Mouse (Mus musculus) T-helper 17 cell (primary cell): ENCODE measurements around the gene Reep6.

Source experiments
- in situ Hi-C, 2 experiments: fragments of 300-600 bp; cut with MboI, MseI; formaldehyde crosslinking; loops; 1 replicate in 1 of 2; 2 replicates in 1 of 2; pipeline ENCODE4 v1.15.1; 2025; ENCODE audit warnings: high pct_unique_total_duplicates in 2 of 2

Reep6 gene

GRCm38 (mm10) chr10:80301256-80302081, 28.3 kb upstream of the Reep6 start:
- in situ Hi-C loops = no loop called here

DNA sequence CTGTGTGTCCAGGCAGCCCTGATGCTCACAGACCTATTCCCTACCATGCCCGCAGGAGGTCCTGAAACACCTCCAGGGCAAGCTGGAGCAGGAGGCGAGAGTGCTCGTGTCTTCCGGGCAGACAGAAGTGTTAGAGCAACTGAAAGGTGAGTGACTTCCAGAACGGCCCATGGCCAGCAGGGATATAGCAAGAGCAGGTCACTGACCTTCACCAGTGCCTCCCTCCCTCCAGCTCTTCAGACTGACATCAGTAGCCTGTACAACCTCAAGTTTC, 27.7 kb upstream of the Reep6 start:
- in situ Hi-C loops = no loop called here

GRCm38 (mm10) chr10:80302471-80302881, 27.3 kb upstream of the Reep6 start:
- in situ Hi-C loops = no loop called here

DNA sequence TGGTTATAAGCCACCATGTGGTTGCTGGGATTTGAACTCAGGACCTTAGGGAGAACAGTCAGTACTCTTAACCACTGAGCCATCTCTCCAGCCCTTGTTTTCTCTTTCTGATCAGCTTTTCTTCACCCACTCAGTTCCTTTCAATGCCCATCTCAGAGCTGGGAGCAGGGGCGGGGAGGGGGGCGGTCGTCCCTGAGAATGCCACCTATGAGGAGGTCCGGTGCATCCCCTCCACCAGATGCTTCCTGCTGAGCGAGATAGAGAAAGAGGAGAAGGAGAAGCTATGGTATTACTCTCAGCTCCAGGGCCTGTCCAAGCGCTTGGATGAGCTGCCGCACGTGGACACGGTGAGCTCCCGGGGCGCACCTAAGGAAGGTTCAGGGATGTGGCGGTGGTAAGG, 25.3 kb upstream of the Reep6 start:
- in situ Hi-C loops = no loop called here

DNA sequence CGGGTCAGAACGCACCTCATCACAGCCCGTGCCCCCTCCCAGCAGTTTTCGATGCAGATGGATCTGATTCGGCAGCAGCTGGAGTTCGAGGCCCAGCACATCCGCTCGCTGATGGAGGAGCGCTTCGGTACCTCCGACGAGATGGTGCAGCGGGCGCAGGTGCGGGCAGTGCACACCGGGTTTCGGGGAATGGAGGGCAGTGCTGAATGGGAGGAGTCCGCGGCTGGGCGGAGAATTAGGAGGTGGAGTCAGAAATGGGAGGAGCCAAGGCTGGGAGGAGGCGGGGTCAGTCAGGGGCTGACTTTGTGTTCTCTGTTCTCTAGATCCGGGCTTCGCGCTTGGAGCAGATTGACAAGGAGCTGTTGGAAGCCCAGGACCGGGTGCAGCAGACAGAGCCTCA, 24.9 kb upstream of the Reep6 start:
- in situ Hi-C loops = no loop called here

- in situ Hi-C loops = no loop called here
Observed at GRCm38 (mm10) chr10:80311560-80311959, 18.2 kb upstream of the Reep6 start.

GRCm38 (mm10) chr10:80312586-80313504, 16.9 kb upstream of the Reep6 start:
- in situ Hi-C loops = no loop called here

- in situ Hi-C loops = no loop called here
Observed at GRCm38 (mm10) chr10:80313627-80314201, 16.0 kb upstream of the Reep6 start.

- in situ Hi-C loops = no loop called here
Observed at GRCm38 (mm10) chr10:80314494-80315001, 15.2 kb upstream of the Reep6 start.

- in situ Hi-C loops = no loop called here
Observed at GRCm38 (mm10) chr10:80315315-80315714, 14.4 kb upstream of the Reep6 start.

- in situ Hi-C loops = no loop called here
Observed at GRCm38 (mm10) chr10:80316359-80316781, 13.4 kb upstream of the Reep6 start.

- in situ Hi-C loops = no loop called here
Observed at GRCm38 (mm10) chr10:80317011-80317410, 12.7 kb upstream of the Reep6 start.

GRCm38 (mm10) chr10:80320340-80320760, 9.4 kb upstream of the Reep6 start, which contains the start of gene 2310011J03Rik:
TSS of gene 2310011J03Rik (minus strand) at chr10:80320537.
- in situ Hi-C loops = no loop called here

- in situ Hi-C loops = no loop called here
Observed at GRCm38 (mm10) chr10:80321014-80321669, 8.6 kb upstream of the Reep6 start.

- in situ Hi-C loops = no loop called here
Observed at GRCm38 (mm10) chr10:80321670-80322581, 7.8 kb upstream of the Reep6 start.

GRCm38 (mm10) chr10:80322811-80323211, 6.9 kb upstream of the Reep6 start:
- in situ Hi-C loops = no loop called here

DNA sequence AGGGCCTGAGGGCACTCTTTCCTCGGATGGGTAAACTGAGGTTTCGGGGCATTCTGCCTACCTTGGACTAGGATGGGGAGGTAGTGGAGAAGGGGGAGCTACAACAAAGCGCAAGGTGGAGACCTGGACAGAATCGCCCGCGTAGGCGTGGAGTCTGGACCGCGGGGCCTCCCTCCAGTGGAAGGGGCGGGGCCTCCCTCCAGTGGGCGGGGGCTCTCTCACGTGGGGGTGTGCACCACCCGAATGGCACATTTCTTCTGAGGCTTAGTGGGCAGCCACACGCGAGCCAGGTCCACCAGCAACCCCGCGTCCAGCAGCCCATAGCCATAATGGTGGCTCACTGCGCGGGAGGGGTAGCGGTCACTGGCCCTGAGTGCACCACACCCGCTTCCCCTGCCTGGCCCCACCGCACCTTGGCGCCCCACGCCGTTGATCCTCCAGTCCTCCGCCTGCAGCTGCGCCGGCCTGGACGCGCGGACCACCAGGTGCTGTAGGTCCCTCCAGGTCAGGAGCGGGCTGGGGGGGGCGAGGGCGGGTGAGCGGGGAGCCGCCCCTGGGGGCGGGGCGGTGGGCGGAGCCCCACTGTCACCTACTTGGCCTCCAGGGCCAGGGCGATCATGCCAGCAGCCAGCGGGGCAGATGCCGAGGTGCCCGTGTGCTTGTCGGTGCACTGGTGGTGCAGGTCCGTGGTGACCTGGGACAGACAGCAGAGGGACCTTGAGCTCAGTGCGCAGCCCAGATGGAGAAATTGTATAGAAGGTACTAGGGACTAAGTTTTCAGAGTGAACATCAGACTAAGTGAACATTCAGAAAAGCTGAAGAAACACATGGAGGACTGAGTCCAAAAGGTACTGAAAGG, 6.3 kb upstream of the Reep6 start:
- in situ Hi-C loops = no loop called here

GRCm38 (mm10) chr10:80324120-80325037, 5.4 kb upstream of the Reep6 start:
- in situ Hi-C loops = no loop called here
